Mouse (Mus musculus) NIH3T3 (cell line): ENCODE data around the gene Gm5089.

Experiments
- DNase-seq: peaks from one replicate; pipeline ENCODE4 v3.0.0-alpha.2; 2012; ENCODE audit warnings: low read depth

The Gm5089 gene

DNA sequence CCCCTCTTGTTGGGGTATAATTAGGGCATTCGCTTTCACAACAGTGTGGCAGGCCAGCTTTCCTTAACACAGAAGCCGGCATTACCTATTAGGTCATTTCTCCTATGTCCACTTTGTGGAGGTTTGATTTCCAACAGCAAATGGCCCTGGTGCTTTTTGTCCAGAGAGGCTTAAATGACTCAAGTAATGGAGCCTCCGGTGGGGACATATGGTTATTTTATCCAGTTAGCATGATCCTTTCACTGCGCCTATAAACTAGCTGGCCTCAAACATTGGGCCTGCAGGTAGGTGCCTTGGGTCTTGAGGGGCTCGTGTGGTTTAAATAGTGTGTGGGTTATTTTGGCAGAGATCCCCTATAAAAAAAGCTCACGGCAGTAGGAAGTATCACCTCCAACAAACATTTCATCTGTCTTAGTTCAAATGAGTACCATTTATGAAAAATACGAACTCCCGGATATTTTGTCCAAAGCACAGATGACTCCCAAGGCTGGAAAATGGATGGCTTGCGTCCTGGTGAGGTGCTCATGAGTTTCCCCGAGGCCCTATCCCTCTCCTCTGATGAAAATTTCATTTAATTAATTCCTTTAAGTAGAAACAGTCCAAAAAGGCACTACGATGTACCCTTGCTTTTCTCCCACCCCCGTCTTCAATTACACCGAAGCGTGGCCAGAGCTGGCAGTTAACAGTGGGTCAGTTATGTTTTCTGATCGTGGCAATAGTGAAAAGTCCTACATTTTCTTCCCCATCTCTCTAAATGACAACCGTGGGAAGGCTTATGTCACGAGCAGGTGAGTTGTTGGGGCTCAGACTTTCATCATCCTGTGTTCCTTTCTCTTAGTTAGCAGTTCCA is 64.4 kb downstream of the Gm5089 start:
- no peak for DNase-seq

DNA sequence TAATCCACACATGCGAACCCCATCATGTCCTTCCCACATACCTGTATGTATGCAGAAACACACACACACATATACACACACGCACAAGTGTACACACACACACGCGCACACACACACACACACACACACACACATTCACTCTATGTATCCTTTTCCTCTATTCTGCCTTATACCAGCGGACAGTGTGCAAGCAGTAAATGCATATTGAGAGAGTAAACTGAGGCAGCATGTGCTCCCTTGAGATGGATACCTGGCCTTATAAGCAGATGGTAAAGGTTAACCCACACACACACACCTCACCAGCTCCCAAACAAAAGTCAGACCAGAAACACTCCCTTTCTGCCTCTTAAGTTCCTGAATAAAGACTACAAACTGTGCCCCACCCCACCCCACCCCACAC is 65.2 kb downstream of the Gm5089 start:
- no peak for DNase-seq

DNA sequence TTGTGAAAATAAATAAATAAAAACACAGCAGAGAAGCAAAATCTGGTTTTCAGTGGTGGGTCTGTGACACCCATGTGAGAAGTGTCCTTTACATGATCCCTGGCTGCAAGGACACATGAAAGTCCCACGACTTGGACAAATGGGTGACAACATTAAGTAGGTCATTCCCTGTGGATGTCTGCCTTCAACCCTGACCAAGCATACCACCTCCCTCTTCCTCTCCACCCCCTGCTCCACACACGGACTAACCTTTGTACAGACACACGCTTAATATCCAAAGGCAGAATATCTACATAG is 65.7 kb downstream of the Gm5089 start:
- no peak for DNase-seq
